15 mouse cellular contexts compared by ENCODE assay signal in the genomic region with DNA sequence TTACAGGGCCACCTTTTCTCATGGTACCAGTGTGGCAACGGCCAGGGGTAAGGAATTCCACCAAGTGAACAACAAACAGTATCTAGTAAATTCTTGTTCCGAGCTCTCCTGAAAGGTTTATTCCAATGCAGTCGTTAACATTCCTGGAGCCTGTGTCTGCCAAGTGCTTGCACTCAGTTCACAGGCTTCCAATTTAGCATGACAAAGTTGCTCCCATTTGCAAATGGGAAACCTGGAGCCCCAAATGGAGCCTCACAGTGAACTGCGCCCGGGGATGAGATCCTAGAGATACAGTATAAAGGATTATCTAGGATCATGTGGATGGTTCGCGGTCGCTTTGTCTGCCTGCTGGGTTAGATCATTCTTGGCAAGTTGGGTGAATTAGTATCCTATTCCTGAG.
A peak's percentile ranks its signal among the peaks of the same experiment; 100 is the strongest.
DNase-seq lines count a peak whose midpoint lies in the region; ATAC-seq and TF ChIP-seq lines count a peak whose summit lies in the region.
"Had no signal": no experiment of that assay in that cellular context is flagged by ENCODE, and none has a peak within 500 bp of the region (broad histone marks: within the 10 kb centered on the region; RNA-seq: fewer than 3 reads in every experiment).

No protein-coding gene starts in this region.

- H3K9me3 ChIP-seq in heart, postnatal 0 days (replicated peaks; ENCODE audit: control insufficient read depth, low read length), result peaks cover 11% of the 10 kb centered on the region
- no peaks in the 10 kb centered on the region for H3K9me3 ChIP-seq in midbrain, embryonic 11.5 days (ENCODE audit: control insufficient read depth, low read length)
- peaks cover 8% of the 10 kb centered on the region; the same call in 1 of the 2 replicates for H3K9me3 ChIP-seq in midbrain, embryonic 10.5 days (replicated peaks)
- H3K9me3 ChIP-seq in forebrain, embryonic 15.5 days, result 0 out of 2 replicates have a peak, but pooled peaks cover 4% of the 10 kb centered on the region
- H3K9me3 ChIP-seq in neural tube, embryonic 14.5 days (ENCODE audit: control insufficient read depth, low read length), result no peaks in the 10 kb centered on the region
- H3K9me3 ChIP-seq: liver, embryonic 15.5 days had no signal

- no peak overlapping the region for H3K9ac ChIP-seq in heart, postnatal 0 days (replicated peaks; ENCODE audit: low read depth, low read length)
- H3K9ac ChIP-seq in midbrain, embryonic 11.5 days (ENCODE audit: low read length), result no peak overlapping the region
- no peak overlapping the region for H3K9ac ChIP-seq in forebrain, embryonic 15.5 days (replicated peaks)
- no peak overlapping the region for H3K9ac ChIP-seq in neural tube, embryonic 14.5 days (replicated peaks; ENCODE audit: low read depth, low read length)
- H3K9ac ChIP-seq: liver, embryonic 15.5 days had no signal

- H3K4me1 ChIP-seq in heart, postnatal 0 days (ENCODE audit: control insufficient read depth, insufficient read depth), result 0 out of 2 replicates have a peak, but pooled peaks cover 3% of the 10 kb centered on the region
- H3K4me1 ChIP-seq in midbrain, embryonic 11.5 days (ENCODE audit: control insufficient read depth, insufficient read depth, low read length), result peaks cover 4% of the 10 kb centered on the region; the same call in 1 of the 2 replicates
- H3K4me1 ChIP-seq in midbrain, embryonic 10.5 days, result peaks cover 18% of the 10 kb centered on the region
- H3K4me1 ChIP-seq in forebrain, embryonic 15.5 days, result peaks cover 54% of the 10 kb centered on the region
- peaks cover 7% of the 10 kb centered on the region for H3K4me1 ChIP-seq in neural tube, embryonic 14.5 days (ENCODE audit: control insufficient read depth, insufficient read depth, low read length)
- H3K4me1 ChIP-seq: liver, embryonic 15.5 days; megakaryocyte, embryonic 14.5 days had no signal

- DNase-seq in heart, postnatal 0 days (ENCODE audit: low spot score), result peak; percentile 34
- no peak for DNase-seq in heart, postnatal 4 days
- no peak for DNase-seq in midbrain, embryonic 11.5 days (ENCODE audit: low spot score, missing footprints)
- DNase-seq in midbrain, embryonic 10.5 days (ENCODE audit: low spot score), result no peak
- DNase-seq in urinary bladder, postnatal 14 days (ENCODE audit: low spot score), result no peak
- no peak for DNase-seq in ovary, postnatal 14 days (ENCODE audit: low spot score)
- DNase-seq: B cell, adult 2 months; thymus, postnatal 36 days had no signal

- H3K4me2 ChIP-seq in heart, postnatal 0 days (ENCODE audit: low read depth, low read length), result no peak overlapping the region
- no peak overlapping the region for H3K4me2 ChIP-seq in midbrain, embryonic 11.5 days
- no peak overlapping the region for H3K4me2 ChIP-seq in forebrain, embryonic 15.5 days (replicated peaks)
- no peak overlapping the region for H3K4me2 ChIP-seq in neural tube, embryonic 14.5 days (ENCODE audit: low read depth, low read length)
- H3K4me2 ChIP-seq: liver, embryonic 15.5 days had no signal

- WGBS in heart, postnatal 0 days, result 25% methylated on average over 8 of the region's 8 CpGs
- 26% methylated on average over 8 of the region's 8 CpGs for WGBS in midbrain, embryonic 11.5 days
- 26% methylated on average over 8 of the region's 8 CpGs for WGBS in midbrain, embryonic 10.5 days
- WGBS in forebrain, embryonic 15.5 days, result 7% methylated on average over 8 of the region's 8 CpGs
- WGBS in neural tube, embryonic 14.5 days, result 12% methylated on average over 8 of the region's 8 CpGs

- no peaks in the 10 kb centered on the region for H3K27me3 ChIP-seq in heart, postnatal 0 days (ENCODE audit: control insufficient read depth, insufficient read depth, low read length)
- H3K27me3 ChIP-seq in midbrain, embryonic 11.5 days (ENCODE audit: control insufficient read depth, insufficient read depth, low read length), result no peaks in the 10 kb centered on the region
- H3K27me3 ChIP-seq in midbrain, embryonic 10.5 days (ENCODE audit: low read depth, poor library complexity, severe bottlenecking), result no peaks in the 10 kb centered on the region
- H3K27me3 ChIP-seq in forebrain, embryonic 15.5 days, result no peaks in the 10 kb centered on the region
- H3K27me3 ChIP-seq in neural tube, embryonic 14.5 days (ENCODE audit: control insufficient read depth, insufficient read depth, low read length), result no peaks in the 10 kb centered on the region
- H3K27me3 ChIP-seq: liver, embryonic 15.5 days; megakaryocyte, embryonic 14.5 days had no signal

- no peak overlapping the region for H3K4me3 ChIP-seq in heart, postnatal 0 days (ENCODE audit: low read depth, low read length)
- H3K4me3 ChIP-seq in midbrain, embryonic 11.5 days (ENCODE audit: low read depth, low read length), result no peak overlapping the region
- H3K4me3 ChIP-seq in midbrain, embryonic 10.5 days, result no peak overlapping the region
- no peak overlapping the region for H3K4me3 ChIP-seq in forebrain, embryonic 15.5 days
- no peak overlapping the region for H3K4me3 ChIP-seq in neural tube, embryonic 14.5 days (ENCODE audit: low read depth, low read length)
- H3K4me3 ChIP-seq: heart, embryonic 10.5 days; left cerebral cortex, adult 2 months; liver, embryonic 15.5 days; megakaryocyte, embryonic 14.5 days had no signal

- no peak for TF ChIP-seq CTCF in heart, postnatal 0 days (IDR thresholded peaks at IDR 0.05; ENCODE audit: low read depth)

- peak; percentile 36; the same call in 1 of the 2 replicates for ATAC-seq in heart, postnatal 0 days (ENCODE audit: insufficient read depth, low read depth)
- ATAC-seq in midbrain, embryonic 11.5 days (ENCODE audit: low FRiP score), result 0 out of 2 replicates have a peak, but pooled peaks have one; percentile 43
- ATAC-seq in forebrain, embryonic 15.5 days (replicated peaks), result peak; percentile 58
- ATAC-seq in neural tube, embryonic 14.5 days (ENCODE audit: low read depth), result peak; percentile 69; the same call in 1 of the 2 replicates
- ATAC-seq: intestine, embryonic 16.5 days had no signal

- H3K27ac ChIP-seq in heart, postnatal 0 days (ENCODE audit: low read depth), result peak overlapping the region; percentile 17; the same call in 1 of the 2 replicates
- H3K27ac ChIP-seq in midbrain, embryonic 11.5 days (ENCODE audit: low read depth, low read length), result no peak overlapping the region
- H3K27ac ChIP-seq in midbrain, embryonic 10.5 days (replicated peaks), result no peak overlapping the region
- peak overlapping the region; percentile 88 for H3K27ac ChIP-seq in forebrain, embryonic 15.5 days (replicated peaks)
- no peak overlapping the region for H3K27ac ChIP-seq in neural tube, embryonic 14.5 days (ENCODE audit: low read depth, low read length)
- H3K27ac ChIP-seq: heart, embryonic 10.5 days; left cerebral cortex, adult 2 months; liver, embryonic 15.5 days had no signal

- TF ChIP-seq EP300 in heart, postnatal 0 days (IDR thresholded peaks at IDR 0.05; ENCODE audit: low read depth), result no peak

- H3K36me3 ChIP-seq in heart, postnatal 0 days (replicated peaks; ENCODE audit: control insufficient read depth, insufficient read depth, low read length), result no peaks in the 10 kb centered on the region
- no peaks in the 10 kb centered on the region for H3K36me3 ChIP-seq in midbrain, embryonic 11.5 days (ENCODE audit: control insufficient read depth, insufficient read depth, low read length)
- H3K36me3 ChIP-seq in midbrain, embryonic 10.5 days, result peaks cover 15% of the 10 kb centered on the region
- H3K36me3 ChIP-seq in forebrain, embryonic 15.5 days, result no peaks in the 10 kb centered on the region
- H3K36me3 ChIP-seq in neural tube, embryonic 14.5 days (ENCODE audit: control insufficient read depth, insufficient read depth, low read length), result no peaks in the 10 kb centered on the region

Comparison
In these comparisons a context has a peak if more than half of its experiments do, and no peak if none do; other contexts are left out.
1. H3K27ac ChIP-seq: peak in heart, postnatal 0 days (single experiment) and forebrain, embryonic 15.5 days (single experiment); none in midbrain, embryonic 11.5 days (single experiment), midbrain, embryonic 10.5 days (single experiment) and neural tube, embryonic 14.5 days (single experiment).
2. Peak in every context shown above with its lines, with median percentiles within 50 percentile points of each other: ATAC-seq.